Mouse (Mus musculus): ENCODE measurements around the gene Naa38. TPM values are rescaled to one million over a fixed set of nuclear protein-coding genes. Genes with fewer than 3 reads are reported as not detected.

Gene Naa38
- polyA plus RNA-seq, 1 experiment from 2014 or later: 150 TPM

DNA sequence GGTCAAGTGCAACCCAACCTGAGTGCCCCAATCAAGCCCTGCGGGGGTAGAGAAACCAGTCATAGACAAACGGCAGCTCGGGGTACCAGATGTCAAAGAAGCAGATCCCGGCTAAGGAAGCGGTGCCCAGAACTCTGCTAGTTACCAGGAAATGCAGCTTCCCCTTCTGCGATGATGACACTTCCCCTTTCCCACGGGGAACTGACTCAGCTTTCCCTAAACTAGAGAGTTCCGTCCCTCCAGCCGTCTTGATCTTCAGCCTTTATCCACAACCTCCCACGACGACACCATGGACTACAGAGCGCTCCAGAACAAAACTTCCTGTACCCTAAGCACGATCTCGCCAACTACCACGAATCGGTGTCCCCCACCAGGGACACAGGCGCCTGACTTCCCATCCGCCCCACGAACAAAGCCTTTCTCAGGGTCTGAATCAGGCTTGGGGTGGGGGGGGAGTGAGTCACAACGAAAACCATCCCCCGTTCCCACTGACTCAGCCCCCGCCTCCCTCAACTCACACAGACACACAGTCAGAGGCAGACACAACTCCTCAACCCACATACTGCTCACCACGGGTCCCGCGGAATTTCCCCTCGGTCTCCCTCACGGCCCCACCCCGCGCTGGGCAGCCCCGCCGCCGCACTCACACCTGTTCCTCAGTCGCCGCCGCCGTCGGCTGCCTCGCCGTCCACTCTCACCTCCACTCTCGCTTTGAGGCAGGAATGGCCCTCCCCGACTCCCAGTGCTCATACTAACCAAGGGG, 15.2 kb downstream of the Naa38 start:
- H3K27ac ChIP-seq (ENCODE audit: poor library complexity, severe bottlenecking): peak overlapping the region; percentile 99
- WGBS: under 1% methylated on average over 41 of the region's 41 CpGs
- peaks cover 39% of the 10 kb centered on the region for H3K36me3 ChIP-seq
- peak overlapping the region; percentile 84 for H3K4me3 ChIP-seq
- H3K9me3 ChIP-seq (replicated peaks): no peaks in the 10 kb centered on the region
- H3K9ac ChIP-seq: peak overlapping the region; percentile 97
- peaks cover 52% of the 10 kb centered on the region for H3K4me1 ChIP-seq (replicated peaks)
- no peaks in the 10 kb centered on the region for H3K27me3 ChIP-seq (replicated peaks)
- ATAC-seq (ENCODE audit: insufficient number of reproducible peaks, low FRiP score): no peak; the same call in 1 of the 2 replicates
- peak overlapping the region; percentile 88 for H3K4me2 ChIP-seq

DNA sequence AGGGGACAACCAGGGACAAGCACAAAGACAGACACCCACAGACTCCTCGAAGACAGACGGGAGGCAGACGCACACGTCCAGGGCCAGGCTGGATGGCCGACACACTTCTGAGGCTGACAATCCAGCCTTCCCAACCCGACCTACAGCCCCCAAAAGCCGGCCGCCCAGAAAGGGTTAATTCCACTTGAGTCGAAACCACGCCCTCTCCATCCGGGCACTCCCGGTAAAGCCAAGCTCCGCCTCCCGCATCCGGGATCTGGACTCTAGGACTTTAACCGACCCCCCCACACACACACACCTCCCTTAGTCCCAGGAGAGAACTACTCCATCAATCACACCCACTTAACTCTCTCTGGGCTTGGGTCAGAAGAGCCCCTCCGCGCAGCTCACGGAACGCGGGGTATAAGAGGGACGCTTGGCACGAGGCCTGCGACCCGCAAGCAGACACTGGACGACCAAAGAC, 15.8 kb downstream of the Naa38 start:
- Histone ChIP-seq H3K9ac (peak overlapping the region; percentile 97), H3K9me3 (replicated peaks) (no peaks in the 10 kb centered on the region), H3K36me3 (peaks cover 33% of the 10 kb centered on the region), H3K27me3 (replicated peaks) (no peaks in the 10 kb centered on the region), H3K4me2 (peak overlapping the region; percentile 88), H3K27ac (ENCODE audit: poor library complexity, severe bottlenecking) (peak overlapping the region; percentile 99), H3K4me3 (peak overlapping the region; percentile 84), H3K4me1 (replicated peaks) (peaks cover 52% of the 10 kb centered on the region)
- peak; percentile 72 for ATAC-seq (ENCODE audit: insufficient number of reproducible peaks, low FRiP score)
- 0% methylated on average over 26 of the region's 26 CpGs for WGBS

DNA sequence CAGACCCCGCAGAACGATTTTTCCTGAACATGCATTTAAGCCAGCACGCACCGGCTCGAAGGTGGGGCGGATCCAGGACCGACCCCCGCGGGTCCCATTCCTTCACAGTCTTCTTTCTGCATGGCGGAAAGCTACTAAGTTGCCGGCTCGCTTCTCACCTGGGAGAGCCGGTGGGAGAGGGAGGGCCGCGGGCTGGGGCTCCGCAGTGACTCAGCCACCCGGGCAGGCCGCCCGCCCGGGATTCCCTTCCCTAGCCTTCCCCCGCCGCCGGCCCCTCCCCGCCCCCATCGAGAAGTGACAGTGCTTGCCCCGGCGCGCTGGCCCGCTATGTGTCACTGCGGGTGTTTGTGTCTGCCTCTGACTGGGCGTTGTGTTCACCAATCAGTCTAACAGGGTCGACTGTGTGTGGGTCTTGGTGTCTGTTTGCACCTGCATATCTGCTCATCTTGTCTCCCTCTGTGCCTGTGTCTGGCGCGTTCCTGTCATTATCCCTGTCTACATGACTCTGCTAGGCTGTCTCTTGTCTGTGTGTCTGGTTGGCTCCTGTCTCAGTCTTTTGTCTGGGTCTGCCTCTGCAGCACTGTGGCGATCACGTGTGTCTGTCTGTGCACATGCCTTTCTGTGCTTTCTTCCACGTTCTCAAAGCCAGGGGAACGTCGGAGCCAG, 16.4 kb downstream of the Naa38 start:
- peaks cover 27% of the 10 kb centered on the region for H3K36me3 ChIP-seq
- under 1% methylated on average over 38 of the region's 39 CpGs for WGBS
- peak overlapping the region; percentile 88 for H3K4me2 ChIP-seq
- H3K27me3 ChIP-seq (replicated peaks): no peaks in the 10 kb centered on the region
- H3K4me3 ChIP-seq: peak overlapping the region; percentile 84
- H3K9ac ChIP-seq: peak overlapping the region; percentile 97
- peak; percentile 62 for ATAC-seq (ENCODE audit: insufficient number of reproducible peaks, low FRiP score)
- no peaks in the 10 kb centered on the region for H3K9me3 ChIP-seq (replicated peaks)
- peaks cover 52% of the 10 kb centered on the region for H3K4me1 ChIP-seq (replicated peaks)
- H3K27ac ChIP-seq (ENCODE audit: poor library complexity, severe bottlenecking): peak overlapping the region; percentile 99

DNA sequence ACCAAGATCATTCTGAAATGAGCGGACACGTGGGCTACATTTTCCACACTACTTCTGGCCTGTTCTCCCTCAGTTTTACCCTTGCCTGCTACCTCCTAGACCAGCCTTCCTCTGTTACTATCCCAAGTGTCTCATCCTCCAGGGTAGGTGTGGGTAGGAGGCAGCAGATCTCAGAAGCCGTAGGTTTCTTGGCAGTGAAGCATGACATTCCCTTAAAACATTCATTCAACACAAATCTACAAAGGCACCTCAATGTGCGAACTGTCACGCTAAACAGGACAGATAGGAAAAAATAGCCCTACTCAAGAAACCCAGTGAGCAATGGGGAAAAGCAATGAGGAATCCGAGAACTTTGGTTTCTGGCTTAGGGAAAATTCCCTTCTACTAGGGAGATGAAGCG, 17.3 kb downstream of the Naa38 start:
- peaks cover 55% of the 10 kb centered on the region for H3K4me1 ChIP-seq (replicated peaks)
- peak overlapping the region; percentile 88 for H3K4me2 ChIP-seq
- no peak for ATAC-seq (ENCODE audit: insufficient number of reproducible peaks, low FRiP score)
- peak overlapping the region; percentile 50 for H3K9ac ChIP-seq
- H3K27me3 ChIP-seq (replicated peaks): no peaks in the 10 kb centered on the region
- 51% methylated on average over 7 of the region's 7 CpGs for WGBS
- peak overlapping the region; percentile 84 for H3K4me3 ChIP-seq
- no peaks in the 10 kb centered on the region for H3K9me3 ChIP-seq (replicated peaks)
- H3K27ac ChIP-seq (ENCODE audit: poor library complexity, severe bottlenecking): peak overlapping the region; percentile 99; the same call in 1 of the 2 replicates
- peaks cover 18% of the 10 kb centered on the region for H3K36me3 ChIP-seq

DNA sequence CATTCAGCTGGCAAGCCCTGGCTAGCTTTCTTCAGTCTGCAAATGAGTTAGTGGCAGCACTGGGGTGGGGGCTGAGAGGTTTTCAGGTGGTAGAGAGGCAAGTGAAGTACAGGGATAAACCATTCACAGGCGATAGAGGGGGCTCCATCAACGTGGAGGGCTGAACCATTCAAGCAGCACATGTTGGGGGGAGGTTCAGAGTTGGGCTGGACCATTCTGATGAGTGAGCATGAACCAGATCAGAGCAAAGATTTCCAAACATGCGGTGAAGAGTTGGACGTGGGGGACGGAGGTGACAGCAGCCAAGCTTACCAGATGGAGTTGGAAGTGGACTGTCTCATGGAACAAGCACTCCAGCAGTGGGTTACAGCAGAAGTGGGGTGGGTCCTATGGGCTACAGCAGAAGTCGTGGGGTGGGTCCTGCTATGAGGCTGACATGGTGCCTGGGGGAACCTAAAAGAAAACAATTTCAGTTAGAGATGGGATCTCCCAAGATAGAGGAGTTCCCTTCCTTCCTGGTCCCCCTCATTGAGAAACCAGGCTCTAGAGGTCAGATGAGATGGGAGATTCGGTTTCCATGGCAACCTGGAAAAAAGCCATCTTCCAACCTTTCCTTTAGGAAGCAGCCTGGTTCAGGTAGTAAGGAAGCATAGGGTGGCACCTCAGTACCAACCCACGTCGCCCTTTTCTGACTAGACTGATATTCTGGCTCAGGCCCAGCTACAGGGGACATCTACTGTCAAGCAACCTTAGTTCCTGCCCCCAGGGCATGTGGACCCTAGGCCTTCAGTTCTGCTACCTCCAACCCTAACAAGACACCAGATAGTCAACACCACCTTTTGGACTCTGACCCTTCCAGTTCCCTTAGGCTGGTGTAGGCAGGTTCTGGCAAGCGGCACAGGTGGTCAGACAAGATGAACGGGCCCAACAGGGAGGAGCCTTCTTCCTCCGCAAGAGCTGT, 18.2 kb downstream of the Naa38 start, which contains the start of gene Kdm6b:
Gene Kdm6b (minus strand): TSS at position 455 of the 961 bp plus-strand sequence.
- H3K27ac ChIP-seq (ENCODE audit: poor library complexity, severe bottlenecking): peak within 1 kb of the TSS; percentile 99
- H3K9me3 ChIP-seq (replicated peaks): no peaks in the 10 kb centered on the region
- H3K4me3 ChIP-seq: peak within 1 kb of the TSS; percentile 84
- no peaks in the 10 kb centered on the region for H3K27me3 ChIP-seq (replicated peaks)
- peaks cover 56% of the 10 kb centered on the region for H3K4me1 ChIP-seq (replicated peaks)
- no peak for ATAC-seq (ENCODE audit: insufficient number of reproducible peaks, low FRiP score)
- peak within 1 kb of the TSS; percentile 88 for H3K4me2 ChIP-seq
- 48% methylated on average over 12 of the region's 12 CpGs for WGBS
- peaks cover 12% of the 10 kb centered on the region for H3K36me3 ChIP-seq
- H3K9ac ChIP-seq: peak within 1 kb of the TSS; percentile 89

DNA sequence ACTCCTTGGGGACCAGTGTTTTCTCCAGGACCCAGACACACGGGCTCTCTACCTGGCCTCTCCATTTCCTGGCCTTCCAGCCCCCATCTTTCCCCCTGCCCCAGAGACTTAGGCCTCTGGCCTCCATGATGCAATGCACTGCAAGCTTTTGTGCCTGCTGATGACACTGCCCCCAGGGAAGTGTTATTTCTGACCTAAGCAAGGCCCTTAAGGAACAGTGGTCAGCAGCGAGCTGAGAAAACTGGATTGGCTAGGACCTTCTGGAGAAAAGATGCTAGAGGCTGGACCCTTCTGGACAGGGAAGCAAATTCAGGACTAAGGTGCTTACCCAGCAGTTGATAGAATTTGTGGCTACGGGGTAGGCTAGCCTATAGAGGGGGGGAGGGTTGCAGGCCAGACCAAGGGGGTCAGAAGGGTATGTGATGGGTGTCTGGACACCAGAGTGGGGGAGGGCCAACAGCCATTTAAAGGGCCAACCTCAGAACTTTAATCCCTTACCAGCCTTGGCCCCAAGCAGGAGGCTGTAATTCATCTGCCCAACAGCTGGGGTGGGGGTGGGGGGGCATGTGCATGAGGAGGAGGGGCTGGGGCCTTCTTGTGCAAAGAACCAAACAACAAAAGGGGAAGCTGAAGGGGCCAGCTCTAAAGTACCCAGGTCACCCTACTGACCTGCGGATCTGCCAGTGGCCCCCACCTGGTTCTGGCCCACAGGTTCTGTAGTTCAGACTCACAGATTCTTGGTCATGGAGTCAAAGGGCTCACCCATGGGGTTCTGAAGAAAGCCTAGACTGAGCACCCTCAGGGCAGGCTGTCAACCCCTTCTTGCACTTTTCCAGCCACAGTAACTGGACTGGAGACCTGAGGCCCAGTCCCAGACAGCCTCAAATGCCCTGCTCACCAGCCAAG, 19.4 kb downstream of the Naa38 start:
- Histone ChIP-seq H3K36me3 (peaks cover 12% of the 10 kb centered on the region), H3K27me3 (replicated peaks) (no peaks in the 10 kb centered on the region), H3K27ac (ENCODE audit: poor library complexity, severe bottlenecking) (peak overlapping the region; percentile 97), H3K4me3 (peak overlapping the region; percentile 64), H3K9me3 (replicated peaks) (no peaks in the 10 kb centered on the region), H3K9ac (peak overlapping the region; percentile 89), H3K4me2 (peak overlapping the region; percentile 88), H3K4me1 (replicated peaks) (peaks cover 61% of the 10 kb centered on the region)
- no peak for ATAC-seq (ENCODE audit: insufficient number of reproducible peaks, low FRiP score)
- 19% methylated on average over 4 of the region's 4 CpGs for WGBS

DNA sequence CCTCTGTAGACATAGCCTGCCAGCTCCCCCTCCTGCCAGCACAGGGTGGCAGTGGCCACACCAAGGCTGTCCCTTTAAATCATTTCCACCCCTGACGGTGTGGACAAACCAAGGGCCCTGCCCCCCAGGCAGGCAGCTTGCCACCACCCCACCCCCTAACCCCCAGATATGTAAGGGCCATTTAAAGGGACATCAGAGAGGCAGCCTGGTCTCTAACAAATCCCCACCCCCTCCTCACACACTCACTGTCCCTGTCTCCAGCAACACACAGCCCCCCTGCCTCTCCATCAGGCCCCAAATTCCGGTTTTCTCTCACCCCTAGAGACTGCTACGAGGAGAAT, 20.0 kb downstream of the Naa38 start:
- peak overlapping the region; percentile 89 for H3K9ac ChIP-seq
- H3K4me1 ChIP-seq (replicated peaks): peaks cover 67% of the 10 kb centered on the region
- no peaks in the 10 kb centered on the region for H3K27me3 ChIP-seq (replicated peaks)
- WGBS: 0% methylated on average over 3 of the region's 3 CpGs
- no peak for ATAC-seq (ENCODE audit: insufficient number of reproducible peaks, low FRiP score)
- H3K9me3 ChIP-seq (replicated peaks): no peaks in the 10 kb centered on the region
- peak overlapping the region; percentile 64 for H3K4me3 ChIP-seq
- H3K4me2 ChIP-seq: peak overlapping the region; percentile 88
- H3K36me3 ChIP-seq: peaks cover 12% of the 10 kb centered on the region
- peak overlapping the region; percentile 97 for H3K27ac ChIP-seq (ENCODE audit: poor library complexity, severe bottlenecking)

DNA sequence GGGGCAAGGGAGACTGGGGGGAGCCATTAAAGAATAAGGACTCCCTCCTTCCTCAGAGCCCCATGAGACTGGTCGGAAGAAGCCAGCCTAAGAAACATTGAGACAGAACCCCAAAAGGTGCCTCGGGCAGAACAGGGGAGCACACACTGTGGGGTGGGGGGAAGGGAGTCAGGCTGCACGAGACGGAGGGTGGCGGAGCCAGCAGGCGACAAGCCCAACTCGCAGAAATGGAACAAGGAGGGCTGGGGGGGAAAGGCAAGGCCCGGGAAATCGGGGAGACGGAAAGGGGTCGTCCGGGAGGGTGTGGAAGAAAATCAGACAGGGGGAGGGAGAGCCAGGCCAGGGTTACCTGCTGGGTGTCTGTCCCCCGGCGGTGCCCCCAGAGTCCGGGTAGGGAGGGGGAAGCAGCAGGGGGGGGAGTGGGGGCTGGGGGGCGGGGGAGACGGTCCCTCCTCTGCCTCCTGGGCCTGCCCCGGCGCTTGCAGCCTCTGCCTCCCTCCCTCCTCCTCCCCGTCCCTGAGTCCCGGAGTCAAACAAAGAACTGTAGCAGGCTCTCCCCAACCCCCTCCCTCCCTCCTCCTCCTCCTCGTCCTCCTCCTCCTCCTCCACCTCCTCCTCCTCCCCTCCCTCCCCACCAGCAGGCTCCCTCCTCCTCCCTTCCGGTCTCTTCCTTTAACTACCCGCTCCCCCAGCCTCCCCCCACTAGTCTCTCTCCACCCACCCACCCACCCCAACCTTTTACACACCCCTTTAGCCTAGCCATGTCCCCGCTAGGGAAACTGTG, 20.6 kb downstream of the Naa38 start:
- Histone ChIP-seq H3K9me3 (replicated peaks) (no peaks in the 10 kb centered on the region), H3K4me1 (replicated peaks) (peaks cover 73% of the 10 kb centered on the region), H3K27ac (ENCODE audit: poor library complexity, severe bottlenecking) (peak overlapping the region; percentile 97), H3K4me2 (peak overlapping the region; percentile 88), H3K4me3 (peak overlapping the region; percentile 64), H3K36me3 (peaks cover 12% of the 10 kb centered on the region), H3K9ac (peak overlapping the region; percentile 89), H3K27me3 (replicated peaks) (peaks cover 3% of the 10 kb centered on the region; the same call in 1 of the 2 replicates)
- ATAC-seq (ENCODE audit: insufficient number of reproducible peaks, low FRiP score): peak; percentile 16; the same call in 1 of the 2 replicates
- WGBS: 1% methylated on average over 17 of the region's 25 CpGs

DNA sequence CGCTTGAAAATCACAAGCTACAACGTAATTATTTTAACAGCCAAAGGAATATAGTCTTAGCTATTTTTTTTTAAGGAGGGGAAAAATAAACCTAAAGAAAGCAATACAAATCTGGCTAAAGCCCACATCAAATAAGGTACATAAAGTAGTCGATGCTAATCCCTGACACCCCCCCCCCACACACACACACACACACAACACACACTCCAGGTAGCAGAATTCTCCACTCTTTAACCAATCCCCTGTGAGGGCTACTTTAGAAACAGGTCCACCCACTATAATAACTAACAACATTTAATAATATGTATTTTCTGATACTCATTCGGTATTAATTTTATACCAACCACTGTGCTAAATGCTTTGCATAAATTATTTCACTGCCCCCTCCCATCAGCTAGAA, 21.2 kb downstream of the Naa38 start:
- H3K4me1 ChIP-seq (replicated peaks): peaks cover 78% of the 10 kb centered on the region
- under 1% methylated on average over 4 of the region's 4 CpGs for WGBS
- H3K27ac ChIP-seq (ENCODE audit: poor library complexity, severe bottlenecking): peak overlapping the region; percentile 97
- H3K27me3 ChIP-seq (replicated peaks): peaks cover 9% of the 10 kb centered on the region
- no peak for ATAC-seq (ENCODE audit: insufficient number of reproducible peaks, low FRiP score)
- peak overlapping the region; percentile 88 for H3K4me2 ChIP-seq
- H3K9ac ChIP-seq: peak overlapping the region; percentile 89
- peaks cover 12% of the 10 kb centered on the region for H3K36me3 ChIP-seq
- H3K9me3 ChIP-seq (replicated peaks): no peaks in the 10 kb centered on the region
- H3K4me3 ChIP-seq: peak overlapping the region; percentile 64

Measured in heart, embryonic 12.5 days (tissue).